Mouse (Mus musculus) megakaryocyte, embryonic 14.5 days (primary cell): Measurements from ENCODE around the gene Opn3.

Source experiments
- FLI1 ChIP-seq: IDR thresholded peaks from 2 replicates; pipeline ENCODE4 v1.6.1; 2012; ENCODE audit warnings: low read length, inconsistent platforms, mixed read lengths
- GATA1 ChIP-seq: IDR thresholded peaks from 3 replicates; pipeline ENCODE4 v1.6.1; 2012; ENCODE audit warnings: mixed read lengths, low read length, inconsistent platforms, borderline replicate concordance

GRCm38 (mm10) chr1:175698293-175698692 lies 5.7 kb upstream of the Opn3 start, which contains the start of gene Wdr64:
- TF ChIP-seq GATA1 = no peak
- no peak for TF ChIP-seq FLI1
